Mouse (Mus musculus) hindbrain, embryonic 12.5 days (tissue): ENCODE measurements at regions not wholly inside any gene's neighbourhood (a gene's known extent, or its start where the extent isn't known, plus 50 kb on each side); places are given as distances from the start of the nearest gene placed in this dataset.

Source experiments
- ATAC-seq: fragments of 200-750 bp; cut with Nextera tagmentation; 2 replicates; pipeline ENCODE4 v1.8.0; 2017; ENCODE audit warnings: moderate TSS enrichment; ENCODE audit not compliant: low FRiP score
- H3K27ac ChIP-seq: fragments of 300-500 bp; sonication (generic); 2 replicates; pipeline ENCODE4 v1.5.1; 2016; ENCODE audit warnings: mild to moderate bottlenecking
- H3K27me3 ChIP-seq: fragments of 300-500 bp; sonication (generic); 2 replicates; pipeline ENCODE4 v1.6.1; 2016; ENCODE audit warnings: mild to moderate bottlenecking
- H3K36me3 ChIP-seq: fragments of 300-500 bp; sonication (generic); 2 replicates; pipeline ENCODE4 v1.6.1; 2016; ENCODE audit warnings: mild to moderate bottlenecking
- H3K4me1 ChIP-seq: fragments of 300-500 bp; sonication (generic); 2 replicates; pipeline ENCODE4 v1.6.1; 2016
- H3K4me2 ChIP-seq: fragments of 300-500 bp; sonication (generic); replicated peaks from 2 replicates; pipeline ENCODE4 v1.6.1; 2016; ENCODE audit warnings: mild to moderate bottlenecking
- H3K4me3 ChIP-seq: fragments of 300-500 bp; sonication (generic); 2 replicates; pipeline ENCODE4 v1.5.1; 2016; ENCODE audit warnings: mild to moderate bottlenecking
- H3K9ac ChIP-seq: fragments of 300-500 bp; sonication (generic); 2 replicates; pipeline ENCODE4 v1.6.1; 2016; ENCODE audit warnings: mild to moderate bottlenecking, moderate library complexity
- H3K9me3 ChIP-seq: fragments of 300-500 bp; sonication (generic); replicated peaks from 2 replicates; pipeline ENCODE4 v1.6.1; 2016; ENCODE audit warnings: mild to moderate bottlenecking
- WGBS: fragments of 180-500 bp; shearing (Covaris S2); methylation state at CpG from one replicate; pipeline ENCODE4 v1.1.7; 2016; 5-methylcytosine and 5-hydroxymethylcytosine counted together

DNA sequence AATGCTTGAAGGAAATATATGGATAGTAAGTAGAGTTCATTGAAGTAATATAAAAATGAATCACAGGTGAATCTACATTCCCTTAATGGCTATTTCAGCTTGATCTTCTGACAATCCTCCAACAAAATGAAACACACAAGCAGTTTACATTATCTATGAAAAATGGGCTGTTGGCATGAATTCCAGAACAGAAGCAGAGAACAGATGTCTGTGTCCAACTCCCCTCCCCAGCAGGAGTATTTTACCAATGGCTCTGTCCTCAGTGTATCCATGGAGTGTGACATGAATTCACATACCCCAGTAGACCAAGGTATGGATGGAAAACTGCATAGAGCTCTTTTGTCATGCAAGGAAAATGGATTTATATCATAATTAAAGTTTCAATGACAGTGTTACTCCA lies 370.3 kb upstream of the BC052040 start:
- Histone ChIP-seq H3K36me3 (no peaks in the 10 kb centered on the region), H3K27ac (no peak overlapping the region), H3K4me2 (no peak overlapping the region), H3K9ac (no peak overlapping the region), H3K4me3 (no peak overlapping the region), H3K9me3 (no peaks in the 10 kb centered on the region), H3K4me1 (peaks cover 8% of the 10 kb centered on the region), H3K27me3 (no peaks in the 10 kb centered on the region)
- no peak for ATAC-seq

DNA sequence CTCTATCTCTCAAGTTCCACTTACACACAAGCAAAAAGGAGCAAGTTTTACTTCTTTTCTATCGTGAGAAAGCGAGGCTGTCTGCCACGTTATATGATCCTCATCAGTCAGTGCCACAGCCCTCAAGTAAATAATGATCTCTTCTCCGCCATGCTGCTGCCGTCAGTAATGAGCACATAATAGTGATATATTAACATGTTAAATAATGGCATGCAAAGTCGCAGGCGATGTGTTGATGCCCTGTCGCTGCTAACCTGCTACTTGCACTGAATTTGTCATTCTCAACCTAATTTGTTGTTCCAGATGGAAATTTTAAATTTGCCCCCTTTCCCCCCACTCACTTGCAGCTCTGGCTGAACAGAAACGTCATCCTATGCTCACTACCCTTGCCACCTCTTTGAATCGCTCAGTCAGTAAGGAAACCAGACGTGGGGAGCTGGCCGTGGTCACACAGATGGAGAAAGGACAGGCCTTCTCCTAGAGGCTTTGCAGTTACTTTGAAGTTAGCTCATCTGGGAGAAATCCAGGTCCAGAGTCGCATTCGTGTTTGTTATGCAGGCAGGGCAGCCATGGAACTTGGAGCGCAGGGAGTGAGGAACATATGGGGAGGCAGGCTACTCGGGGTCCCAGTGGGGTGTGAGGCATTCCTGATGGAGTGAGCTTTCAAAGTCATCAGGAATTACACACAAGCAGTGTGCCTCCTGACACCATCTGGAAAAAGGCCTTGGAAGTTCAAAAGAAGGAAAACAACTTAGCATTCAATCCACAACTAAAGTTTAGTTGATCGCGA lies 368.1 kb upstream of the BC052040 start:
- Histone ChIP-seq H3K4me2 (peak overlapping the region; percentile 25), H3K27ac (0 out of 2 replicates have a peak overlapping the region, but pooled peaks have one; percentile 52), H3K9me3 (no peaks in the 10 kb centered on the region), H3K27me3 (no peaks in the 10 kb centered on the region), H3K4me1 (peaks cover 8% of the 10 kb centered on the region), H3K36me3 (no peaks in the 10 kb centered on the region), H3K9ac (no peak overlapping the region), H3K4me3 (no peak overlapping the region)
- WGBS = 33% methylated on average over 18 of the region's 18 CpGs
- ATAC-seq = peak; percentile 52; the same call in 1 of the 2 replicates

DNA sequence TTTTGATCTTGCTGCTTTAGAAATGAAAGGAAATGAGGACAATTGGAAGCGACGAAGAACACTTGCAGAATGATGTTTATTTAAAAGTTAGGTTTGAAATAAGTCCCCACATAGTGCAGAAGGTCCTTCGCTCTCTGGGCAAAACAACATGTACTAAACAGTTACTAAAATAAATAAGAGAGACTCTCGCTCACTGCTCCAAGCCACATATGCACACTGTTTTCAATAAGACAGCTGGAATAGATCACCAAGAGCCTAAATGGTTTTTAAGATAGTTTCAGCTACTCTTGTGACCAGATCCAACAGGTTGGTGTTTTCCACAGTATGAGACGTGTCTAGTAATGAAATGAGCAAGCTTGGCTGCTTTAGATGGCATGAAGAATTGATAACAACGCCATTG lies 367.2 kb upstream of the BC052040 start:
- Histone ChIP-seq H3K36me3 (no peaks in the 10 kb centered on the region), H3K4me2 (no peak overlapping the region), H3K9ac (no peak overlapping the region), H3K4me3 (no peak overlapping the region), H3K27me3 (no peaks in the 10 kb centered on the region), H3K27ac (no peak overlapping the region), H3K9me3 (no peaks in the 10 kb centered on the region), H3K4me1 (peaks cover 8% of the 10 kb centered on the region)
- no peak for ATAC-seq
- WGBS = 69% methylated on average over 6 of the region's 6 CpGs

DNA sequence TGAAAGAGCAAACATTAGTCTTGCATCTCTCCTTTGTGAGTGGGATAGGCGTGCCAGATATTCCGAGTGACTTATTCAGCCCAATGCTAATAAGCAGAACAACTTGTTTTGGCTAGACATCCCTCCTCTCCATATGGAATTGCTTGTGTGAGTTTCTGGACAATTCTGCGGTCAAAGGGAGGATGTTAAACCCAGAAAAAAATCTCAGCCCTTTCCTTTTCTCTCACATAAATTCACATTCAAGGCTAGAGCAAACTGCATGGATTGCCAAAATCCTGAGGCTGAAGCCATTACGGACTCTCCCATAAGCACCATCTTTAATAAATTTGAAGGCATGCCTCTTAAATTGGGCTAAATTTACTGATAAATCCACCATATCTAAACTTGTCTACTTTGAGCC lies 351.5 kb upstream of the BC052040 start:
- H3K9ac ChIP-seq = no peak overlapping the region
- no peaks in the 10 kb centered on the region for H3K4me1 ChIP-seq
- no peak for ATAC-seq
- no peak overlapping the region for H3K27ac ChIP-seq
- no peaks in the 10 kb centered on the region for H3K36me3 ChIP-seq
- H3K4me2 ChIP-seq = no peak overlapping the region
- no peaks in the 10 kb centered on the region for H3K27me3 ChIP-seq
- no peak overlapping the region for H3K4me3 ChIP-seq
- WGBS = 83% methylated on average over 4 of the region's 4 CpGs
- no peaks in the 10 kb centered on the region for H3K9me3 ChIP-seq

DNA sequence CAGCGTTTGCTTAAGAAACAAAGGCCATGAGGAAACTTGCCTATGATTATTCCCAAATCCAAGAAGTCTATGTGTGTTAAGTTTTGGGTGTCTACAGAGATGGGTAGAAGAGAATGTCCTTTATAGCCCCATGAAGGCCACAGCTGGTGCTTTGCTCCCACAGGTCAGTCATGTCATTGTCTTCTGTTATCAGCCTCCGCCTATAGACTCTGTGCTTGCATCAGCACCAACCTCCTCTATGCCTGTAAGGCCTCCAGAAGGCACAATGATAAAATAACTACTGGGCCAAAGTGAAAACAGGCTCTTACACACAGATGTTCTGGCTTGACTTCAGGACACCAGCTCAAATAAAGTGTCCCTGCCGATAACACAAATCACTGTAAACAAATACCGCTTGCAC lies 333.8 kb upstream of the BC052040 start:
- WGBS = 86% methylated on average over 4 of the region's 4 CpGs
- Histone ChIP-seq H3K36me3 (no peaks in the 10 kb centered on the region), H3K9ac (no peak overlapping the region), H3K9me3 (no peaks in the 10 kb centered on the region), H3K27me3 (no peaks in the 10 kb centered on the region), H3K27ac (no peak overlapping the region), H3K4me2 (no peak overlapping the region), H3K4me1 (no peaks in the 10 kb centered on the region), H3K4me3 (no peak overlapping the region)
- ATAC-seq = no peak

DNA sequence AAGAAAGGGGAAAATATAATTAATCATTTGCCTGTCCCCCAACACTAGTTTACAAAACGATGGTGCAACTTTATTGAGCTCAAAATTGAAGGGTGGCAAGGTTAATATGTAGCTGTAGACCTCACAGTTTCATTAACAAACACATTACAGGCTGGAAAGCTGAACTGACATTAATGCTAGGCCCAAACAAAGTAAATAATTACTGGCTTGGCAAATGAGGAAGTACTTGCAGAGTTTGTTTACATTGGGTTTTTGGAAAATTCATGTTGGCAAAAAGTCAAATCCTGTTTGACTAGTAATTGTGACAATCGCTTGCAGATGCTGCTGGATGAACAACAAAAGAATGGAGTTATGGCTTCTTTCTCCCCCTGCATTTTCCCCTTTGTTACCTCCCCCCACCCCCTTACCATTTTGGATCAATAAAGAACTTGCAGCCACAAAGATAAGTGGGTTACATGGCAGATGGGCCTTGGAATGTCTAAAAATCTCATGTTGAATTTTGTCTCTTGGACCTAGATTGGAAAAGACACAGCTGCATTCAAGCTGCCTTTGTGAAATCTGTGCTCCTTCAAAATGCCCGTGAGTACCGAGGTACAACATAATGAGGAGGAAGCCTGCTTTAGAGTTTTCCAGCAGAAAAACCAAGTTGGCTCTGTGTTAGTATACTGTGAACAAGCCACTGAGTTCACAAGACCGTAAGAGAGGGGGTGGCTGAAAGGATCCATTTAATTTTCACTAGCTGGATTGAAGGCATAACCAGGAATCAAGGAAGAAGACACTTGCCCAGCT lies 331.3 kb upstream of the BC052040 start:
- Histone ChIP-seq H3K4me2 (no peak overlapping the region), H3K9me3 (no peaks in the 10 kb centered on the region), H3K27ac (no peak overlapping the region), H3K4me3 (no peak overlapping the region), H3K27me3 (no peaks in the 10 kb centered on the region), H3K36me3 (no peaks in the 10 kb centered on the region), H3K9ac (no peak overlapping the region), H3K4me1 (no peaks in the 10 kb centered on the region)
- ATAC-seq = no peak
- 74% methylated on average over 5 of the region's 5 CpGs for WGBS

DNA sequence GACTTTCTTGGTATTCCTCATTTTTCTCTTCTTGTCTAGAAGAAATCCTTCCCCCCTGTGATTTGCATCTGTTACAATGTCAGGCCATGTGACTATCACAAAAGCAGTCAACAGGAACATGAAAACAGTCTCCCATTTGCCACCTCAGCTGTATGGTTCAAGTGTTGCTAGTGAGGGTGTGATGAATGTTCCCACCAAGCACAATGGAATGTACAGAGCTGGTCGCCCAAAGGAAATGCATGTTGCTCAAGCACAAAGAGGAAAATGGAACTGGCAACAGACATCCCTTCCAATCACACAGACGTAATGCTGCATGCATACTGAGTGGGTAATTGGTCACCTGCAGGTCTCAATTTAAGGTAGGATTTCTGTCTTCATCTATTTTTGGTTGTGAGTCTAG lies 324.1 kb upstream of the BC052040 start:
- 44% methylated on average over 2 of the region's 2 CpGs for WGBS
- Histone ChIP-seq H3K4me2 (no peak overlapping the region), H3K27me3 (no peaks in the 10 kb centered on the region), H3K36me3 (no peaks in the 10 kb centered on the region), H3K9me3 (no peaks in the 10 kb centered on the region), H3K4me3 (no peak overlapping the region), H3K4me1 (no peaks in the 10 kb centered on the region), H3K27ac (no peak overlapping the region), H3K9ac (no peak overlapping the region)
- no peak for ATAC-seq

DNA sequence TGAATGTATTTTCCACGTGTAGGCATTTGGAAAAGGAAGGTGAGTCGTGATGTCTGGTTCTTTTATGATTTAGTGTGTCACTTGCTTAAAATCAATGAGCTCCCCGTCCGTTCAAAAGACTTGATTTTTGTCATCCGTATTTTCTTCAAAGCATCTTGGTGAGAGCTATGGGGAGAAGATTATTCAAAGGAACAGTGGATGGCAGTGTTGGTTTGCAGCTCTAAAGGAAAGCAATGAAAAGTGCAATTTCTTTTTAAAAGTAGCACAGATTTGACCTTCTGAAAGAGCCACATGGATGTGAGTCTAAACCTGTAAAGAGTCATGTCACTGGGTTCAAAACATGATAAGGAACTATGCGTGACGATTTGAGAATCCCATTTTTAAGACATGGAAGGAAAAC lies 313.3 kb upstream of the BC052040 start:
- Histone ChIP-seq H3K4me2 (no peak overlapping the region), H3K9me3 (no peaks in the 10 kb centered on the region), H3K36me3 (no peaks in the 10 kb centered on the region), H3K27me3 (no peaks in the 10 kb centered on the region), H3K9ac (no peak overlapping the region), H3K27ac (no peak overlapping the region), H3K4me1 (no peaks in the 10 kb centered on the region), H3K4me3 (no peak overlapping the region)
- no peak for ATAC-seq
- WGBS = 86% methylated on average over 7 of the region's 7 CpGs

DNA sequence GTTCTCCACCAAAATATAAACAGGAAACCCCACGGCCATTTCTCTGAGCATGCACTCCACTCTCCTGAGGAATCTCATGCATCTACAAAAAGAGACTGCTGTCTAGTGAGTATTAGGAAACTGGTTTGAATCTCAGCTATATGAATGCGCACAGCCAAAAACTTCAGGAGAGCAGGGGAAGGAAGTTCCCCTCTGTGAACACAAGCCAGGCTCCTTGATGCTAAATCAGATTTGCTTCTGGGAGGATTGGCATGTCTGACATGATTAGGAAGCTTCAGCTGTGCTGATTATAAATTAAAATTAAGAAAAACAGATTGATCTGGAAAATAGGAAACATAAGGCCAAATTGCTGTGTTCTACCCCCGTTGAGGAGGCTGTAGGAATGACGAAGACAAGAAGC lies 304.1 kb upstream of the BC052040 start:
- Histone ChIP-seq H3K4me1 (peaks cover 7% of the 10 kb centered on the region; the same call in 1 of the 2 replicates), H3K27me3 (no peaks in the 10 kb centered on the region), H3K4me2 (no peak overlapping the region), H3K9me3 (no peaks in the 10 kb centered on the region), H3K9ac (no peak overlapping the region), H3K27ac (no peak overlapping the region), H3K4me3 (no peak overlapping the region), H3K36me3 (no peaks in the 10 kb centered on the region)
- ATAC-seq = no peak
- 54% methylated on average over 4 of the region's 4 CpGs for WGBS

DNA sequence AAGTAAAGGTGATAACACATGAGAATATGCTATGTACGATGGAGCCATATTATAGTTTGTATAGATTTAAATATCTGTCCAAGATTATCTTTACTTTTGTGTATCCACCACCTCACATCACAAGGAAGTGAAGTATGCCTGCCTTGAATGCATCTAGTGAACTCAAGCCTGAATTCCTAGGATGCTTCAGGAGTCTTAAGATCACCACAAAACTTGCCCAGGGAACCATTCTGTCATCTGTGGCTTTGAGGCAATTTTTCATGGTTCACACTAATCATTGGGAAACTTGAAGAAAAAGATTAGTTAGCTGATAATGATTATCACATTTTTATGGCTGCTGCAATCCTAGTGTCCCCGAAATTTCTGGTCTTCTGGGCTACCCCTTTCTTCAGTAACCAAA lies 288.5 kb upstream of the BC052040 start:
- H3K4me3 ChIP-seq = no peak overlapping the region
- H3K9ac ChIP-seq = no peak overlapping the region
- H3K4me1 ChIP-seq = no peaks in the 10 kb centered on the region
- H3K36me3 ChIP-seq = no peaks in the 10 kb centered on the region
- H3K27ac ChIP-seq = no peak overlapping the region
- H3K27me3 ChIP-seq = no peaks in the 10 kb centered on the region
- 83% methylated on average over 2 of the region's 2 CpGs for WGBS
- no peak for ATAC-seq
- H3K4me2 ChIP-seq = no peak overlapping the region
- no peaks in the 10 kb centered on the region for H3K9me3 ChIP-seq

DNA sequence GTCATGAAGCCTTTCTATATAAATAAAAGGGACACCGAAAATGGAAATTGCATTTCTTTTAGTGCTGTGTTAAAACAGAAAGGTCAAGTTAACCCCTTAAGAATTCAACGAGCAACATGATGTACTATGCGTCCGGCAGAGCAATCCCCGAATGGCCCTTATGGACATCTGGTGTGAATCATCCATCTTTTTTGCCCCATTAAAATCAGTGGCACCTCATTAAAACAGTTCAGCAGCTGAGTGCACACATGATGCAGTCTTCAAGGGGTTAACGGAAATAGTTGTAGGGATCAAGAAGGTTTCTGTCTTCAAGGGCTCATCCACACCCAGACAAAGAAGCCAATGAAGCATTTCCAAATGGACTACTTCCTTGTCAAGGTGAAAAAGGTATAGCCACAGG lies 284.1 kb upstream of the BC052040 start:
- H3K27me3 ChIP-seq = no peaks in the 10 kb centered on the region
- no peak overlapping the region for H3K27ac ChIP-seq
- no peak for ATAC-seq
- no peak overlapping the region for H3K4me3 ChIP-seq
- no peaks in the 10 kb centered on the region for H3K36me3 ChIP-seq
- H3K4me2 ChIP-seq = no peak overlapping the region
- H3K9ac ChIP-seq = no peak overlapping the region
- no peaks in the 10 kb centered on the region for H3K4me1 ChIP-seq
- WGBS = 71% methylated on average over 6 of the region's 6 CpGs
- no peaks in the 10 kb centered on the region for H3K9me3 ChIP-seq

DNA sequence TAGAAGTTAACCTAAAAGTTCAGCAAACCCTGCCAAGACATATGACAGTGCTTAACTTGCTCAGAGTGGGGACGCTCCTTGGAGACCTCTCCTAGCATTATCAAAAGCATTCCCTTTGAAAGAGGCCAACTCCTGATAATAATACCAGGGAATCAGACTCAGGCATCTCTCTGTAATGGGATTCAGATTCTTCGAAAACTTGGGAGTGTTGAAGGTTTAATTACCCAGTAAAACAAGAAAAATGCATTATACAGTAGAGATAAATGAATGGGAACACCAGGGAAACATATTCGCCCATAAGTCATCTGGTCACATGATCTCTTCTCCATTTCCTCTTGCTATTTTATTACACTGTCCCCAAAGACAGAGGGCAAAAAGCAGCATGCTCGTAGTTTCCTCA lies 274.3 kb upstream of the BC052040 start:
- H3K9ac ChIP-seq = no peak overlapping the region
- H3K4me3 ChIP-seq = no peak overlapping the region
- peaks cover 6% of the 10 kb centered on the region; the same call in 1 of the 2 replicates for H3K4me1 ChIP-seq
- no peaks in the 10 kb centered on the region for H3K27me3 ChIP-seq
- H3K4me2 ChIP-seq = no peak overlapping the region
- no peaks in the 10 kb centered on the region for H3K36me3 ChIP-seq
- WGBS = 78% methylated on average over 4 of the region's 4 CpGs
- no peak for ATAC-seq
- H3K9me3 ChIP-seq = no peaks in the 10 kb centered on the region
- no peak overlapping the region for H3K27ac ChIP-seq
